Comparison of ENCODE assay signal across 8 mouse cellular contexts in the genomic region with DNA sequence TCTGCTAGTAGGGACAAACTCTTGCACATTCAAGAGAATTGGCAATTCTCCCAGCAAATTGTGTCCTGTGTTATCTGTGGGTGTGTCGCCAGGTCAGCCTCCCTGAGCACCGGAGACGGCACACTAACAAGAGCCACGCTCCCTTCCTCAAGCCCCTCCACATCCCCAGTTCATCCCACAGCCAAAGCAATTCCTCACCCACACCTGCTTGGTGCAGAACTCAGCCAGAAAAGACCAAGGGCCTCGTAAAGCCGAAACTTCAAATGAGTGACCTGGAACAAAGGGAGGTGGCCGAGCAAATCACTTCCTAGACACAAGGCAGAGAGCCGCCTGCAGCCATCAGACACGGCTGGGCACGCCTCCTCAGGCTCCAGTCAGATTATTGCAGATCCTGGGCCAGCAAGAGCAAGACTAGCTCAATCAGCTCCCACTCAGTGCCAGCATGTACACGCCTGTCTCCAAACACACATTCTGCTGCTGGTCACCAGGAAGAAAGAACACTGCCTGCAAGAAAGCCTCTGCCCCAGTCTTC. TPM values are rescaled to one million over a fixed set of nuclear protein-coding genes. Genes with fewer than 3 reads are reported as not detected.
DNase-seq lines count a peak whose midpoint lies in the region; ATAC-seq and TF ChIP-seq lines count a peak whose summit lies in the region.

No protein-coding gene starts in this region.

- no peak overlapping the region for H3K4me2 ChIP-seq in embryonic facial prominence, embryonic 11.5 days (ENCODE audit: low read depth, low read length)
- peak overlapping the region; percentile 69 for H3K4me2 ChIP-seq in heart, embryonic 12.5 days
- peak overlapping the region; percentile 25 for H3K4me2 ChIP-seq in kidney, embryonic 14.5 days (replicated peaks; ENCODE audit: low read depth, low read length)

- peak overlapping the region; percentile 31; the same call in 1 of the 2 replicates for H3K27ac ChIP-seq in embryonic facial prominence, embryonic 11.5 days (replicated peaks; ENCODE audit: low read depth, low read length)
- peak overlapping the region; percentile 82 for H3K27ac ChIP-seq in heart, embryonic 12.5 days (ENCODE audit: poor library complexity, severe bottlenecking)
- H3K27ac ChIP-seq in kidney, embryonic 14.5 days (ENCODE audit: low read depth, low read length): peak overlapping the region; percentile 79

- DNase-seq in cerebellum, adult 9-11 months: peak; percentile 48
- DNase-seq in cerebellum, adult 9-10 months: no peak
- DNase-seq in embryonic facial prominence, embryonic 11.5 days (ENCODE audit: low spot score): peak; percentile 53
- DNase-seq in lung, adult 2 months: peak; percentile 23
- DNase-seq in ovary, postnatal 14 days (ENCODE audit: low spot score): peak; percentile 24
- no peak for DNase-seq in thymus, adult 18-20 months

- H3K27me3 ChIP-seq in embryonic facial prominence, embryonic 11.5 days (ENCODE audit: control insufficient read depth, insufficient read depth, low read length): no peaks in the 10 kb centered on the region
- no peaks in the 10 kb centered on the region for H3K27me3 ChIP-seq in heart, embryonic 12.5 days (replicated peaks)
- H3K27me3 ChIP-seq in kidney, embryonic 14.5 days (ENCODE audit: control insufficient read depth, insufficient read depth, low read length): no peaks in the 10 kb centered on the region

- no peaks in the 10 kb centered on the region; the same call in none of the 2 replicates for H3K4me1 ChIP-seq in embryonic facial prominence, embryonic 11.5 days (ENCODE audit: control insufficient read depth, insufficient read depth, low read length)
- H3K4me1 ChIP-seq in heart, embryonic 12.5 days (replicated peaks): peaks cover 48% of the 10 kb centered on the region
- peaks cover 42% of the 10 kb centered on the region for H3K4me1 ChIP-seq in kidney, embryonic 14.5 days (ENCODE audit: control insufficient read depth, insufficient read depth, low read length)
- peaks cover 31% of the 10 kb centered on the region for H3K4me1 ChIP-seq in lung, adult 2 months (ENCODE audit: control insufficient read depth, insufficient read depth, low read length)

- no peak overlapping the region for H3K4me3 ChIP-seq in embryonic facial prominence, embryonic 11.5 days (ENCODE audit: low read depth, low read length)
- H3K4me3 ChIP-seq in heart, embryonic 12.5 days: peak overlapping the region; percentile 25
- H3K4me3 ChIP-seq in kidney, embryonic 14.5 days (ENCODE audit: low read length): 0 out of 2 replicates have a peak overlapping the region, but pooled peaks have one; percentile 1
- peak overlapping the region; percentile 15 for H3K4me3 ChIP-seq in lung, adult 2 months (replicated peaks; ENCODE audit: extremely low read depth, low read depth, low read length)

- no peak for TF ChIP-seq CTCF in lung, adult 2 months (IDR thresholded peaks at IDR 0.05; ENCODE audit: insufficient read depth, low read length)

- ATAC-seq in embryonic facial prominence, embryonic 11.5 days (replicated peaks; ENCODE audit: insufficient number of reproducible peaks, low FRiP score, low TSS enrichment, low read depth): no peak
- 0 out of 2 replicates have a peak, but pooled peaks have one; percentile 52 for ATAC-seq in heart, embryonic 12.5 days (ENCODE audit: insufficient number of reproducible peaks, low FRiP score)
- ATAC-seq in kidney, embryonic 14.5 days (ENCODE audit: low FRiP score, low TSS enrichment): no peak

- TF ChIP-seq POLR2A in lung, adult 2 months (IDR thresholded peaks at IDR 0.05; ENCODE audit: borderline replicate concordance, extremely low read depth, low read depth, low read length): no peak

- H3K9me3 ChIP-seq in embryonic facial prominence, embryonic 11.5 days (replicated peaks; ENCODE audit: control insufficient read depth, low read length): no peaks in the 10 kb centered on the region
- no peaks in the 10 kb centered on the region for H3K9me3 ChIP-seq in heart, embryonic 12.5 days (replicated peaks)
- H3K9me3 ChIP-seq in kidney, embryonic 14.5 days (ENCODE audit: control insufficient read depth, low read length): no peaks in the 10 kb centered on the region

- H3K36me3 ChIP-seq in embryonic facial prominence, embryonic 11.5 days (replicated peaks; ENCODE audit: control insufficient read depth, insufficient read depth, low read depth, low read length): no peaks in the 10 kb centered on the region
- peaks cover 6% of the 10 kb centered on the region; the same call in 1 of the 2 replicates for H3K36me3 ChIP-seq in heart, embryonic 12.5 days
- peaks cover 3% of the 10 kb centered on the region; the same call in 1 of the 2 replicates for H3K36me3 ChIP-seq in kidney, embryonic 14.5 days (ENCODE audit: control insufficient read depth, insufficient read depth, low read length)

- H3K9ac ChIP-seq in embryonic facial prominence, embryonic 11.5 days (replicated peaks; ENCODE audit: low read length): no peak overlapping the region
- peak overlapping the region; percentile 47 for H3K9ac ChIP-seq in heart, embryonic 12.5 days
- H3K9ac ChIP-seq in kidney, embryonic 14.5 days (ENCODE audit: low read depth, low read length): 0 out of 2 replicates have a peak overlapping the region, but pooled peaks have one; percentile 28

- WGBS in embryonic facial prominence, embryonic 11.5 days: 59% methylated on average over 11 of the region's 11 CpGs
- WGBS in heart, embryonic 12.5 days: 19% methylated on average over 11 of the region's 11 CpGs
- WGBS in kidney, embryonic 14.5 days: 10% methylated on average over 11 of the region's 11 CpGs
- 13% methylated on average over 11 of the region's 11 CpGs for WGBS in lung, adult 2 months

RNA-seq across cellular contexts. Expression of gene D17Wsu92e, which starts 23.0 kb away (rescaled TPM):
- polyA plus RNA-seq in embryonic facial prominence, embryonic 11.5 days (2014; fragmentation: Nextera tagmentation; extraction: Ambion mirVana): 12.4 and 12.7 TPM in 2 replicates
- polyA plus RNA-seq in heart, embryonic 12.5 days (2016; fragmentation: Nextera tagmentation; extraction: Ambion mirVana): 14.8 and 15.1 TPM in 2 replicates
- polyA plus RNA-seq in kidney, embryonic 14.5 days (2014; fragmentation: Nextera tagmentation; extraction: Ambion mirVana): 15.3 and 21.6 TPM in 2 replicates
- polyA plus RNA-seq in lung, adult 2 months (2012; rRNA removed): 95.1 and 131 TPM in 2 replicates

RNA-seq across cellular contexts. Expression of gene Snrpc, which starts 40.5 kb away (rescaled TPM):
- 355 and 368 TPM in 2 replicates for polyA plus RNA-seq in embryonic facial prominence, embryonic 11.5 days (2014; fragmentation: Nextera tagmentation; extraction: Ambion mirVana)
- polyA plus RNA-seq in heart, embryonic 12.5 days (2016; fragmentation: Nextera tagmentation; extraction: Ambion mirVana): 221 and 222 TPM in 2 replicates
- polyA plus RNA-seq in kidney, embryonic 14.5 days (2014; fragmentation: Nextera tagmentation; extraction: Ambion mirVana): 349 and 425 TPM in 2 replicates
- polyA plus RNA-seq in lung, adult 2 months (2012; rRNA removed): 81.0 and 90.0 TPM in 2 replicates

RNA-seq across cellular contexts. Expression of gene Uhrf1bp1, which starts 58.8 kb away (rescaled TPM):
- polyA plus RNA-seq in embryonic facial prominence, embryonic 11.5 days (2014; fragmentation: Nextera tagmentation; extraction: Ambion mirVana): 5.2 and 6.4 TPM in 2 replicates
- 6.4 and 7.2 TPM in 2 replicates for polyA plus RNA-seq in heart, embryonic 12.5 days (2016; fragmentation: Nextera tagmentation; extraction: Ambion mirVana)
- 6.2 and 7.4 TPM in 2 replicates for polyA plus RNA-seq in kidney, embryonic 14.5 days (2014; fragmentation: Nextera tagmentation; extraction: Ambion mirVana)
- 8.4 and 8.5 TPM in 2 replicates for polyA plus RNA-seq in lung, adult 2 months (2012; rRNA removed)

Comparison
In these comparisons a context has a peak if more than half of its experiments do, and no peak if none do; other contexts are left out.
1. DNase-seq: peak in cerebellum, adult 9-11 months (single experiment), embryonic facial prominence, embryonic 11.5 days (single experiment), lung, adult 2 months (single experiment) and ovary, postnatal 14 days (single experiment); none in cerebellum, adult 9-10 months (single experiment) and thymus, adult 18-20 months (0 of 2).
2. H3K27ac ChIP-seq: peak in every context shown above with its lines; median percentile 82 in heart, embryonic 12.5 days; 79 in kidney, embryonic 14.5 days; 31 in embryonic facial prominence, embryonic 11.5 days.